Mouse (Mus musculus): Measurements from ENCODE around the gene Clcf1. TPM values are rescaled to one million over a fixed set of nuclear protein-coding genes. Genes with fewer than 3 reads are reported as not detected.

Gene Clcf1
- polyA plus RNA-seq, 1 experiment: not detected

GRCm38 (mm10) chr19:4214771-4215450, 873 bp downstream of the Clcf1 start:
- Histone ChIP-seq H3K27me3 (ENCODE audit: control insufficient read depth) (peaks cover 100% of the 10 kb centered on the region), H3K4me1 (ENCODE audit: control insufficient read depth) (peaks cover 8% of the 10 kb centered on the region)
- no peak for TF ChIP-seq GATA1 (IDR thresholded peaks at IDR 0.05; ENCODE audit: low read length)
- no peak for TF ChIP-seq TAL1 (IDR thresholded peaks at IDR 0.05; ENCODE audit: low read length)

GRCm38 (mm10) chr19:4215451-4215840, 1.4 kb downstream of the Clcf1 start:
- peaks cover 13% of the 10 kb centered on the region for H3K4me1 ChIP-seq (ENCODE audit: control insufficient read depth)
- H3K9me3 ChIP-seq (ENCODE audit: control insufficient read depth, low read length): peaks cover 7% of the 10 kb centered on the region; the same call in 1 of the 2 replicates
- H3K27me3 ChIP-seq (ENCODE audit: control insufficient read depth): peaks cover 100% of the 10 kb centered on the region
- TF ChIP-seq TAL1 (IDR thresholded peaks at IDR 0.05; ENCODE audit: low read length) (no peak), GATA1 (IDR thresholded peaks at IDR 0.05; ENCODE audit: low read length) (no peak)
- no peak overlapping the region for H3K4me3 ChIP-seq (replicated peaks)
- H3K36me3 ChIP-seq (ENCODE audit: control insufficient read depth): no peaks in the 10 kb centered on the region

More at GRCm38 (mm10) chr19:4214771-4215450, 873 bp downstream of the Clcf1 start:
- Histone ChIP-seq H3K4me3 (replicated peaks) (peak overlapping the region; percentile 46), H3K36me3 (ENCODE audit: control insufficient read depth) (no peaks in the 10 kb centered on the region), H3K9me3 (ENCODE audit: control insufficient read depth, low read length) (peaks cover 7% of the 10 kb centered on the region; the same call in 1 of the 2 replicates)

- TF ChIP-seq GATA1 (IDR thresholded peaks at IDR 0.05; ENCODE audit: low read length) (no peak), TAL1 (IDR thresholded peaks at IDR 0.05; ENCODE audit: low read length) (no peak)
- peaks cover 20% of the 10 kb centered on the region for H3K4me1 ChIP-seq (ENCODE audit: control insufficient read depth)
- no peaks in the 10 kb centered on the region for H3K36me3 ChIP-seq (ENCODE audit: control insufficient read depth)
- peaks cover 7% of the 10 kb centered on the region; the same call in 1 of the 2 replicates for H3K9me3 ChIP-seq (ENCODE audit: control insufficient read depth, low read length)
- peaks cover 100% of the 10 kb centered on the region for H3K27me3 ChIP-seq (ENCODE audit: control insufficient read depth)
- H3K4me3 ChIP-seq (replicated peaks): no peak overlapping the region
Observed at GRCm38 (mm10) chr19:4216041-4216685, 2.1 kb downstream of the Clcf1 start.

- Histone ChIP-seq H3K36me3 (ENCODE audit: control insufficient read depth) (no peaks in the 10 kb centered on the region), H3K9me3 (ENCODE audit: control insufficient read depth, low read length) (peaks cover 7% of the 10 kb centered on the region; the same call in 1 of the 2 replicates), H3K27me3 (ENCODE audit: control insufficient read depth) (peaks cover 100% of the 10 kb centered on the region), H3K4me1 (ENCODE audit: control insufficient read depth) (peaks cover 22% of the 10 kb centered on the region), H3K4me3 (replicated peaks) (no peak overlapping the region)
- TF ChIP-seq TAL1 (IDR thresholded peaks at IDR 0.05; ENCODE audit: low read length): no peak
Observed at GRCm38 (mm10) chr19:4217140-4217539, 3.1 kb downstream of the Clcf1 start.

- Histone ChIP-seq H3K4me1 (ENCODE audit: control insufficient read depth) (peaks cover 28% of the 10 kb centered on the region), H3K27me3 (ENCODE audit: control insufficient read depth) (peaks cover 100% of the 10 kb centered on the region), H3K9me3 (ENCODE audit: control insufficient read depth, low read length) (peaks cover 7% of the 10 kb centered on the region; the same call in 1 of the 2 replicates), H3K36me3 (ENCODE audit: control insufficient read depth) (no peaks in the 10 kb centered on the region), H3K4me3 (replicated peaks) (no peak overlapping the region)
- TF ChIP-seq GATA1 (IDR thresholded peaks at IDR 0.05; ENCODE audit: low read length) (no peak), TAL1 (IDR thresholded peaks at IDR 0.05; ENCODE audit: low read length) (no peak)
Observed at GRCm38 (mm10) chr19:4217855-4218254, 3.8 kb downstream of the Clcf1 start.

- peaks cover 98% of the 10 kb centered on the region for H3K27me3 ChIP-seq (ENCODE audit: control insufficient read depth)
Observed at GRCm38 (mm10) chr19:4218293-4218692, 4.3 kb downstream of the Clcf1 start.

GRCm38 (mm10) chr19:4218784-4219183, 4.7 kb downstream of the Clcf1 start:
- no peak overlapping the region for H3K4me3 ChIP-seq (replicated peaks)
- peaks cover 35% of the 10 kb centered on the region for H3K4me1 ChIP-seq (ENCODE audit: control insufficient read depth)
- peaks cover 97% of the 10 kb centered on the region for H3K27me3 ChIP-seq (ENCODE audit: control insufficient read depth)
- H3K36me3 ChIP-seq (ENCODE audit: control insufficient read depth): no peaks in the 10 kb centered on the region
- H3K9me3 ChIP-seq (ENCODE audit: control insufficient read depth, low read length): peaks cover 5% of the 10 kb centered on the region; the same call in 1 of the 2 replicates
- no peak for TF ChIP-seq GATA1 (IDR thresholded peaks at IDR 0.05; ENCODE audit: low read length)
- TF ChIP-seq TAL1 (IDR thresholded peaks at IDR 0.05; ENCODE audit: low read length): no peak

More at GRCm38 (mm10) chr19:4218293-4218692, 4.3 kb downstream of the Clcf1 start:
- no peaks in the 10 kb centered on the region for H3K36me3 ChIP-seq (ENCODE audit: control insufficient read depth)
- no peak for TF ChIP-seq GATA1 (IDR thresholded peaks at IDR 0.05; ENCODE audit: low read length)
- TF ChIP-seq TAL1 (IDR thresholded peaks at IDR 0.05; ENCODE audit: low read length): no peak
- no peak overlapping the region for H3K4me3 ChIP-seq (replicated peaks)
- peaks cover 31% of the 10 kb centered on the region for H3K4me1 ChIP-seq (ENCODE audit: control insufficient read depth)
- peaks cover 7% of the 10 kb centered on the region; the same call in 1 of the 2 replicates for H3K9me3 ChIP-seq (ENCODE audit: control insufficient read depth, low read length)

- Histone ChIP-seq H3K4me1 (ENCODE audit: control insufficient read depth) (peaks cover 31% of the 10 kb centered on the region), H3K36me3 (ENCODE audit: control insufficient read depth) (no peaks in the 10 kb centered on the region), H3K4me3 (replicated peaks) (no peak overlapping the region), H3K27me3 (ENCODE audit: control insufficient read depth) (peaks cover 89% of the 10 kb centered on the region), H3K9me3 (ENCODE audit: control insufficient read depth, low read length) (peaks cover 1% of the 10 kb centered on the region; the same call in 1 of the 2 replicates)
- TF ChIP-seq TAL1 (IDR thresholded peaks at IDR 0.05; ENCODE audit: low read length): no peak
- no peak for TF ChIP-seq GATA1 (IDR thresholded peaks at IDR 0.05; ENCODE audit: low read length)
Observed at GRCm38 (mm10) chr19:4219943-4220342, 5.9 kb downstream of the Clcf1 start.

- no peak overlapping the region for H3K4me3 ChIP-seq (replicated peaks)
- no peaks in the 10 kb centered on the region; the same call in 1 of the 2 replicates for H3K9me3 ChIP-seq (ENCODE audit: control insufficient read depth, low read length)
- no peaks in the 10 kb centered on the region for H3K36me3 ChIP-seq (ENCODE audit: control insufficient read depth)
- TF ChIP-seq TAL1 (IDR thresholded peaks at IDR 0.05; ENCODE audit: low read length) (no peak), GATA1 (IDR thresholded peaks at IDR 0.05; ENCODE audit: low read length) (no peak)
- peaks cover 87% of the 10 kb centered on the region for H3K27me3 ChIP-seq (ENCODE audit: control insufficient read depth)
- H3K4me1 ChIP-seq (ENCODE audit: control insufficient read depth): peaks cover 29% of the 10 kb centered on the region
Observed at GRCm38 (mm10) chr19:4220416-4220815, 6.4 kb downstream of the Clcf1 start.
